Mouse (Mus musculus): Measurements from ENCODE around the gene Lgr4.
A peak's percentile ranks its signal among the peaks of the same experiment; 100 is the strongest.

Lgr4 gene

DNA sequence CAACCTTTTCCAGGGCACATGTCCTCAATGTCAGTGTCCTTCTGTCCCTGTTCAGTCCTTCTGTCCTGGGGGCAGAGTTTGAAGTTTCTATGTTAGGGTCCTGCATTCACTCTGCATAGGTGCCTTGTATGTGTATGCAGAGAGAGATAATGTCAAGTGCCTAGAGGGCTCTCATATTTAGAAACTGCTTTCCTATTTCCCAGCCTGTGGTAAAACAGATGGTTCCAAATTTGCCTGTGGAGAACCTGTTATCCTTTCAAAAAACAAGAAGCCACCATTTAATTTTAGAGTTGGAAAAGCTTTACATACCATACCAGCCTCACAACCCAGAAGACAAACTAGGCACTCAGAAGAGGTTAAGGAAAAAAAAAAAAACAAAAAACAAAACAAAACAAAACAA is 32.1 kb downstream of the Lgr4 start:
- DNase-seq (ENCODE audit: low read depth, low spot score): no peak

GRCm38 (mm10) chr2:109950311-109950710 is 32.9 kb downstream of the Lgr4 start:
- no peak for DNase-seq (ENCODE audit: low read depth, low spot score)

GRCm38 (mm10) chr2:109951050-109951449 is 33.6 kb downstream of the Lgr4 start:
- DNase-seq (ENCODE audit: low read depth, low spot score): no peak

GRCm38 (mm10) chr2:109953048-109953717 is 35.7 kb downstream of the Lgr4 start:
- DNase-seq (ENCODE audit: low read depth, low spot score): no peak

GRCm38 (mm10) chr2:109953893-109954292 is 36.4 kb downstream of the Lgr4 start:
- no peak for DNase-seq (ENCODE audit: low read depth, low spot score)

GRCm38 (mm10) chr2:109955060-109955459 is 37.6 kb downstream of the Lgr4 start:
- DNase-seq (ENCODE audit: low read depth, low spot score): no peak

GRCm38 (mm10) chr2:109955910-109956309 is 38.5 kb downstream of the Lgr4 start:
- no peak for DNase-seq (ENCODE audit: low read depth, low spot score)

GRCm38 (mm10) chr2:109956785-109957184 is 39.3 kb downstream of the Lgr4 start:
- no peak for DNase-seq (ENCODE audit: low read depth, low spot score)

- no peak for DNase-seq (ENCODE audit: low read depth, low spot score)
These were observed 41.4 kb downstream of the Lgr4 start for GRCm38 (mm10) chr2:109958692-109959406.

GRCm38 (mm10) chr2:109959407-109960075 is 42.1 kb downstream of the Lgr4 start:
- DNase-seq (ENCODE audit: low read depth, low spot score): peak; percentile 35

GRCm38 (mm10) chr2:109960246-109960645 is 42.8 kb downstream of the Lgr4 start:
- no peak for DNase-seq (ENCODE audit: low read depth, low spot score)

GRCm38 (mm10) chr2:109961174-109961573 is 43.7 kb downstream of the Lgr4 start:
- no peak for DNase-seq (ENCODE audit: low read depth, low spot score)

- no peak for DNase-seq (ENCODE audit: low read depth, low spot score)
These were observed 46.3 kb downstream of the Lgr4 start for GRCm38 (mm10) chr2:109963591-109964258.

GRCm38 (mm10) chr2:109965753-109966420 is 48.4 kb downstream of the Lgr4 start:
- no peak for DNase-seq (ENCODE audit: low read depth, low spot score)

DNA sequence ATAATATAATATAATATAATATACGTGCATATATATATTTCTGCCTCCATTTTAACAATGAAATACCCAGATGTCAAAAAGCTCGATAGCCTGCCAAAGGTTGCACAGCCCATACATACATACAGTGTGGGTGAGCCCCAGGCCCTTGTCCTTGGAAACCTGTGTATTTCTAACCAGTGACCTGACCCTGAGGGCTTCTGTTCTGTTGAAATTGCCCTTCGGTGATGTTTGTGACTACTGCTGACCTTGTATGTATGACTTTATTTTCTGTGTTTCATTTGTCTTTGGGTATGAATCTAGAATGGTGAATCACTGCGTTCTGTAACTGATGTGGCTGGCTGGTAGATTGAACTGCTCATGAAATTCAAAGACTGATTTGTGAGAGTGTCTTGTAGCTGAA is 49.4 kb downstream of the Lgr4 start:
- no peak for DNase-seq (ENCODE audit: low read depth, low spot score)

- DNase-seq (ENCODE audit: low read depth, low spot score): no peak
These were observed 51.9 kb downstream of the Lgr4 start for GRCm38 (mm10) chr2:109969381-109969780.

DNA sequence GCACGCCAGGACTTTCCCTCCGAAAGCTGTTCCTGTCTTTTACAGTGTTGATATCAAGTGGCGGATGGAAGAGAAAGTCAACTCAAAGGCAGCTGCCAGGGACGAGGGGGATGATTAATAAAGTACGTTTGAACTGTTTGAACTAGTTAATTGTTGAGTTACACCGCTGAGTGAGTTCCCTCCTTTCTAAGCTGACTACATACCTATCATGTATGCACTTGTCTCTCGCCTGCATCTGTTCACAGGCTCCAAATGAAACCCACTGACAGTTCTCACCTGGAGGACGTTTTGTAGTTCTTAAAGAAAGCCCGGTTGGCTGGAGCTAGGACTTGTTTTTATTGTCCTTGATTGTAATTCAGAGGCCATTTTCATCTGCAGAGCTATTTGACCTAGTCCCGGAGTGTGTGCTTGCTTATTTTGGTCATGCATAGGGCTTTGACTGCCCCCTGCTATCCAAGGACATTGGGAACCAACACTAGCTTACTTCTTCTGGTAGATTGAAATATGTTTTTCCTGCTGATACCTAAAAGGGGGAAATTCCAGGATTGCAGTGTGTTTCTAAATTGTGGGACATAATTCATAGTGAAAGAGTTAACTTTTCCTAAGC is 52.6 kb downstream of the Lgr4 start:
- DNase-seq (ENCODE audit: low read depth, low spot score): no peak

- no peak for DNase-seq (ENCODE audit: low read depth, low spot score)
These were observed 53.4 kb downstream of the Lgr4 start for GRCm38 (mm10) chr2:109970744-109971410.

GRCm38 (mm10) chr2:109972310-109972709 is 54.9 kb downstream of the Lgr4 start:
- DNase-seq (ENCODE audit: low read depth, low spot score): no peak

DNA sequence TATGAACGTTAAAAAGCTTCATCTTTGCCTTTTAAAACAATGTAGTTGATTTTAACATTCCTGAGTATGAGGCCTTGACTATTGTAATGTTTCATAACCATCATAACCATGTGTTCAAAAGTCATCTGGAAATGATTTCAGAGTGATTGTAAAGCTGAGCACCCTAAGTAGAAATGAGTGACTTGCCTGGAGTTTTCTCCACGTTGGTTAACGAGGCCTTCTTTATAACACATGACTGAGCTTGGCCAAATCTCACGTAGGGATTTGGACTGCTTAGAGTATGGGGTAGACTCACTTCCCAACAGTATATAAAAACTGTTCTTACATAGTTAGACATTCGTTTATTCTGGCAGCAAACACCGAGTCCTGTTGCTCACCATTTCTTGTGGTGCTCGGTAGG is 55.5 kb downstream of the Lgr4 start:
- no peak for DNase-seq (ENCODE audit: low read depth, low spot score)

GRCm38 (mm10) chr2:109974807-109975206 is 57.4 kb downstream of the Lgr4 start:
- DNase-seq (ENCODE audit: low read depth, low spot score): no peak
